Mouse (Mus musculus) embryonic facial prominence, embryonic 12.5 days (tissue): Measurements from ENCODE around the gene Atp5s. TPM values are rescaled to one million over a fixed set of nuclear protein-coding genes. Genes with fewer than 3 reads are reported as not detected.

ENCODE experiments used
- ATAC-seq: fragments of 200-750 bp; cut with Nextera tagmentation; 2 replicates; pipeline ENCODE4 v1.8.0; 2017; ENCODE audit not compliant: insufficient number of reproducible peaks, insufficient read depth, low FRiP score, low TSS enrichment
- H3K27ac ChIP-seq: fragments of 300-500 bp; sonication (generic); 2 replicates; pipeline ENCODE4 v1.5.1; 2016; ENCODE audit warnings: mild to moderate bottlenecking
- H3K27me3 ChIP-seq: fragments of 300-500 bp; sonication (generic); 2 replicates; pipeline ENCODE4 v1.6.1; 2016; ENCODE audit warnings: mild to moderate bottlenecking, moderate library complexity
- H3K36me3 ChIP-seq: fragments of 300-500 bp; sonication (generic); 2 replicates; pipeline ENCODE4 v1.6.1; 2016; ENCODE audit warnings: mild to moderate bottlenecking
- H3K4me1 ChIP-seq: fragments of 300-500 bp; sonication (generic); 2 replicates; pipeline ENCODE4 v1.6.1; 2016
- H3K4me2 ChIP-seq: fragments of 300-500 bp; sonication (generic); replicated peaks from 2 replicates; pipeline ENCODE4 v1.6.1; 2016; ENCODE audit warnings: mild to moderate bottlenecking, moderate library complexity
- H3K4me3 ChIP-seq: fragments of 300-500 bp; sonication (generic); 2 replicates; pipeline ENCODE4 v1.5.1; 2016; ENCODE audit warnings: mild to moderate bottlenecking
- H3K9ac ChIP-seq: fragments of 300-500 bp; sonication (generic); 2 replicates; pipeline ENCODE4 v1.6.1; 2016; ENCODE audit warnings: mild to moderate bottlenecking, moderate library complexity
- H3K9me3 ChIP-seq: fragments of 300-500 bp; sonication (generic); 2 replicates; pipeline ENCODE4 v1.6.1; 2016; ENCODE audit warnings: mild to moderate bottlenecking, moderate library complexity
- WGBS: fragments of 180-500 bp; shearing (Covaris S2); methylation state at CpG from one replicate; pipeline ENCODE4 v1.1.7; 2016; 5-methylcytosine and 5-hydroxymethylcytosine counted together
- polyA plus RNA-seq: library from polyadenylated mRNA; unstranded; fragments of >200 nt; fragmentation: Nextera tagmentation; extraction: Ambion mirVana; gene quantifications from 2 replicates; pipeline ENCODE4 v1.2.1, GENCODE M21; 2016

The Atp5s gene
- polyA plus RNA-seq, 1 experiment from 2014 or later = 24.3 TPM

DNA sequence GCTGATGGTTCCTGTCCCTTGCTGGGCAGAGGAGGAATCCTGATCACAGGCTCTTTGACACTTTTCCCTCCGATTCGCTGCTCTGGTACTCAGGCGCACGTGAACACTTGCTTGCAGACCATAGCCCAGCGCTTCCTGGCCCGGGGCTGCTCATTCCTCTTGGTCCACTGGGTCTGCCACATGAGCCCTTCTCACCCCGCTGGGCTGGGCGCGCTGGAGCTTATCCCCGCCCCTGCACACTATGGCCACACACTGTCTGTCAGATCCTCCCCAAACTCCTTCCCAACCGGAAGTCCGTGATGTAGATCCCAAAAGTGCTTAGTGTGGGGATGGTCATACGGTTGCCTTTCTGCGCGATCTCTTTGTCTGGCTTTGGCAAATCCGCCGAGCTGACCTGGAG is 31.3 kb upstream of the Atp5s start:
- H3K4me3 ChIP-seq = no peak overlapping the region
- H3K4me1 ChIP-seq = no peaks in the 10 kb centered on the region
- WGBS = 76% methylated on average over 17 of the region's 17 CpGs
- 0 out of 2 replicates have a peak, but pooled peaks cover 4% of the 10 kb centered on the region for H3K36me3 ChIP-seq
- H3K9ac ChIP-seq = no peak overlapping the region
- ATAC-seq = no peak
- no peaks in the 10 kb centered on the region for H3K27me3 ChIP-seq
- H3K4me2 ChIP-seq = no peak overlapping the region
- no peaks in the 10 kb centered on the region for H3K9me3 ChIP-seq
- no peak overlapping the region for H3K27ac ChIP-seq

DNA sequence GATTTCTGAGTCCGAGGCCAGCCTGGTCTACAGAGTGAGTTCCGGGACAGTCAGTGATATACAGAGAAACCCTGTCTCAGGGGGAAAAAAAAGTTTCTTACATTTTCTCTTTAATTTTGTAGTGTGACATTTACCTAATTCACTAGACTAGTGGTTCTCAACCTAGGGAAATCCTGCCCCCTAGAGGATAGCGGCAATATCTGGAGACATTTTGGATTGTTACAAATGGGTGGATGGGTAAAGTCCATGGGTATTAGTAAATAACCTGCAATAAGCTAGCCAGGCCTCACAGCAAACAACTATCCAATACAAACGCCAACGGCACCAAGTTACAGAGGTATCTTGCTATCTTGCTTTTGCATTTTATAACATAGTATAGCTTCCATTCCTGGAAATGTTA is 28.0 kb upstream of the Atp5s start:
- no peaks in the 10 kb centered on the region for H3K27me3 ChIP-seq
- ATAC-seq = no peak
- no peak overlapping the region for H3K4me2 ChIP-seq
- no peak overlapping the region for H3K27ac ChIP-seq
- no peak overlapping the region for H3K4me3 ChIP-seq
- H3K9me3 ChIP-seq = no peaks in the 10 kb centered on the region
- no peaks in the 10 kb centered on the region; the same call in 1 of the 2 replicates for H3K36me3 ChIP-seq
- no peaks in the 10 kb centered on the region for H3K4me1 ChIP-seq
- no peak overlapping the region for H3K9ac ChIP-seq
- 84% methylated on average over 5 of the region's 5 CpGs for WGBS

DNA sequence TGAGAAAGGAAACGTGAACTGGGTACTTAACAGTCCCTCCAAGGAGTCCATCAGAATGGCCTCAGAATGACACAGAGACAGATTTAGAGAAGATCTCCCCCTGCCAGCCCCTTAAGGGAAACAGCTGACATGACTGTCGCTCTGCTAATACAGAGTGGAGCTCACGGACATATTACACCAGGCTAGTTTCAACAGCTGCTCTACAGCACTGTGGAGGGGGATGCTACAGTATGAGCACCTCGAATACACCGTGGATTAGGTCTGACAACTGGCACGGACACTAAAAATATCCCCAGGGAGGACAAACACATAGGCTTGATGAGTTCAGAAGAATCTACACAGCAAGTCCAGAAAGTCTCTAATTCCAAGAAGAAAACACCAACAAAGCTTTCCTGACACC is 26.4 kb upstream of the Atp5s start:
- Histone ChIP-seq H3K27me3 (no peaks in the 10 kb centered on the region), H3K9ac (no peak overlapping the region), H3K4me3 (no peak overlapping the region), H3K9me3 (no peaks in the 10 kb centered on the region), H3K36me3 (no peaks in the 10 kb centered on the region; the same call in 1 of the 2 replicates), H3K27ac (no peak overlapping the region), H3K4me1 (no peaks in the 10 kb centered on the region), H3K4me2 (no peak overlapping the region)
- WGBS = 84% methylated on average over 6 of the region's 6 CpGs
- no peak for ATAC-seq

DNA sequence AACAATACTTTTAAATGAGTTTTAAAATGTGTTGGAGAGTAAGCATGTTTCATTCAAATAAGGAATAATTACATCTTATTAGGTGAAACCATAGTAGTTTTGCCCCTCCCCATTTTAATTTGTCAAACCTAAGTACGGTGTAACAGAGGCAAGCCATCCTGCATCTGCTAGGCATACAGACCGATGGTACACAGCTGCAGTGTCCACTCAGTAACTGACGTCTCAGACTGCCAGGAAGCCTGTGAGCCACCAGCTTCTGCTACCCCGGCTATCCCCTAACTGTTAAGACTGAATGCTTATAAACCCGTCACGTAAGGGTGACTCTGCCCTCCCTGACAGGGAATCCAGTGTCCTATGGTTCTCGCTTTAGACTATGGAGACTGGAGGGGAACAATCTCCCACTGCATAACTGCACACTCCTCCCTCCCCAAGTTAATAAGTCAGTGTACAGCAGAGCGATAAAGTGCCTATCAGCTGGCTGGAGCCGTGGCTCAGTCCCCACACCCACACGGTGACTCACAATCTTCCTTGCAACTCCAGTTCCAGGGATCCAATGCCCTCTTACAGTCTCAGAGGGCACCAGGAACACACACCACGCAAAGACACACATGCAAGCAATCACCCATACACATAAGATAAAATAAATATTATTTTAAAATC is 19.8 kb upstream of the Atp5s start:
- Histone ChIP-seq H3K4me2 (no peak overlapping the region), H3K27ac (no peak overlapping the region), H3K9me3 (no peaks in the 10 kb centered on the region), H3K27me3 (no peaks in the 10 kb centered on the region), H3K36me3 (no peaks in the 10 kb centered on the region), H3K9ac (no peak overlapping the region), H3K4me3 (no peak overlapping the region), H3K4me1 (no peaks in the 10 kb centered on the region)
- no peak for ATAC-seq
- WGBS = 88% methylated on average over 11 of the region's 11 CpGs

DNA sequence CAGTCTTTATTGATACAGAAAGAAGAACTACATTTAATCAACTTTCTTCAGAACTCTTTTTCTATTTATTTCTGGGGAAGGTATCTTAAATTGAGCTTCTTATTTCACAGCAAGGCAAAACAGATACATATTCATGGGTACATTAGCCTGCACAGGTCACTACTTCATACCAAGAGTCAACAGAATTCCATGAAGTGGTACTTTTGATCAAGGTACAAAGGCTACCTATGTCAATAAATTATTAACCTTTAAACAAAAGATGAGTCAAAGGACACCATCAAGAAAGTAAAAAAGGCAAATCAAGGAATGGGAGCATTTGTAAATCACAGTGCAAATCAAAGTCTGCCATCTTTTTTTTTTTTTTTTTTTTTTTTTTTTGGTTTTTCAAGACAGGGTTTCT is 11.1 kb upstream of the Atp5s start:
- Histone ChIP-seq H3K4me2 (no peak overlapping the region), H3K9ac (no peak overlapping the region), H3K9me3 (no peaks in the 10 kb centered on the region), H3K4me1 (no peaks in the 10 kb centered on the region), H3K4me3 (no peak overlapping the region), H3K27me3 (no peaks in the 10 kb centered on the region), H3K36me3 (peaks cover 5% of the 10 kb centered on the region), H3K27ac (no peak overlapping the region)
- no peak for ATAC-seq

DNA sequence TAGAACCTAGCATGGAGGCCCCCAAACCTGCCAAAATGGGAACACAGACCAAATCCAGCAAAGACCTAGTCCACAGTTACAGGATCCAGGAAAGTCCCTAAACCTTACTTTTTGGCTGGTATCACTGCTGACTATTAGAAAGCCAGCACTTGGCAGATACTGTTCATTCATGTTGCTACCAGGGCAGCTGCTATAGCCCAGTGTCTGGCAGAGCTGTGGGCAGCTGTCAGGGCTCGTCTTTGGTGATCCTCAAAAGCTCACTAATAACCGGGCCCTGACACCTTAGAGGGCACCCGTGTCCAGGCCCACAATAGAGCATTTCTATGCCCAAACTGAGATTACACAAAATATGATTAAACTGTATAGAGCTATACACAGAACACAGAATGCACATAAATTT is 1.9 kb upstream of the Atp5s start:
- Histone ChIP-seq H3K9ac (no peak overlapping the region), H3K27me3 (no peaks in the 10 kb centered on the region), H3K4me1 (peaks cover 15% of the 10 kb centered on the region; the same call in 1 of the 2 replicates), H3K4me3 (no peak overlapping the region), H3K36me3 (peaks cover 26% of the 10 kb centered on the region), H3K9me3 (peaks cover 11% of the 10 kb centered on the region), H3K27ac (no peak overlapping the region), H3K4me2 (no peak overlapping the region)
- 83% methylated on average over 3 of the region's 3 CpGs for WGBS
- no peak for ATAC-seq

DNA sequence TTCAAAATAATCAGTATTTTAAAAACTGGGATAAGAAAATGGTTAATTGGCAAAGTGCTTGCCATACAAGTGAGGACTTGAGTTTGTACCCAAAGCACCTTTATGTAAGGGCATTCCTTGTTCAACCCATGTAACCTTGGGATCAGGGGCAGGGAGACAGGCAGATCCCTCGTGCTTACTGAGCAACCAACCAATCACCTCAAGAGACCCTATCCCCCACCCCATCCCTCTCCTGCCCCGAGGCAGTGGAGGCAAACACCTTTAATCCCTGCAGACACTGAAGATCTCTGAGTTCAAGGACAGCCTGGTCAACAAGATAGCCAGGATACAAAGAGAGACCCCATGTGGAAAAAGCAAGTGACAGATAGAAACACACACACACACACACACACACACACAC is 1.4 kb upstream of the Atp5s start:
- Histone ChIP-seq H3K9ac (no peak overlapping the region), H3K4me3 (peak overlapping the region; percentile 60), H3K36me3 (peaks cover 21% of the 10 kb centered on the region), H3K9me3 (peaks cover 11% of the 10 kb centered on the region), H3K4me2 (peak overlapping the region; percentile 88), H3K27me3 (no peaks in the 10 kb centered on the region), H3K4me1 (peaks cover 15% of the 10 kb centered on the region; the same call in 1 of the 2 replicates), H3K27ac (no peak overlapping the region)
- no peak for ATAC-seq
- WGBS = 70% methylated on average over 2 of the region's 2 CpGs

DNA sequence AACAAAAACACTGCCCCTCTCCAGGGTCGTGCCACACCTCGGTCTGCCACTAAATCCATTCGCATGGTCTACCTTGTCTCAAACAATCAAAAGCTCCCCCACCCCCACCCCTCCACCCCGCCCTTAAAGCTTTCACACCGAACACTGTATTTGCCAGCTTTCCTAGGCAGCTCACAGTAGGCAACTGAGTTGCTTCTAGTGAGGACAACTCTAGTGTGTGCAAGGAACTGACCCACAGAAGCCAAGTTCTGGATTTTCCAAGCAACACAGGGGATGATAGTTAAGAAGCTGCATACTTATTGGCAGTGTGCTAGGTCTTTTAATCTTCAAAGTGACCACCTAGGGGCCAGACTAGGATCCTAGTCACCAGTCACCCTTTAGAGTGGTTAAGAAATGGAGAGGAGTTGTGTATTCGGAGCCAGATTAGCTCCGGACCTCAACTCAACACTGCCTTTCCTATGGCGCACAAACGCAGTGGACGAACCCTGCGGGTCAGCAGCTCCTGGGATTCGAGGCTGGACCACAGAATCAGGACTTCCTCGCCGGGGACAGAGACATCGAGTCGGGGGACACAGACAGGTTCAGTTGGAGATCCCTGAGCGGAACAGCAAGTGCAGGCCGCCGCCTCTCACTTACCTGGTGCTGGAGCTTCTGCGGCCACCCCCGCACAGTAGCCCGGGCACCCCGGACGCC is 586 bp upstream of the Atp5s start:
- 3% methylated on average over 24 of the region's 24 CpGs for WGBS
- H3K9me3 ChIP-seq = peaks cover 8% of the 10 kb centered on the region
- peak overlapping the region; percentile 60 for H3K4me3 ChIP-seq
- ATAC-seq = no peak
- peak overlapping the region; percentile 77 for H3K9ac ChIP-seq
- H3K36me3 ChIP-seq = peaks cover 15% of the 10 kb centered on the region
- H3K27ac ChIP-seq = 0 out of 2 replicates have a peak overlapping the region, but pooled peaks have one; percentile 85
- no peaks in the 10 kb centered on the region for H3K27me3 ChIP-seq
- peaks cover 15% of the 10 kb centered on the region; the same call in 1 of the 2 replicates for H3K4me1 ChIP-seq
- peak overlapping the region; percentile 88 for H3K4me2 ChIP-seq

DNA sequence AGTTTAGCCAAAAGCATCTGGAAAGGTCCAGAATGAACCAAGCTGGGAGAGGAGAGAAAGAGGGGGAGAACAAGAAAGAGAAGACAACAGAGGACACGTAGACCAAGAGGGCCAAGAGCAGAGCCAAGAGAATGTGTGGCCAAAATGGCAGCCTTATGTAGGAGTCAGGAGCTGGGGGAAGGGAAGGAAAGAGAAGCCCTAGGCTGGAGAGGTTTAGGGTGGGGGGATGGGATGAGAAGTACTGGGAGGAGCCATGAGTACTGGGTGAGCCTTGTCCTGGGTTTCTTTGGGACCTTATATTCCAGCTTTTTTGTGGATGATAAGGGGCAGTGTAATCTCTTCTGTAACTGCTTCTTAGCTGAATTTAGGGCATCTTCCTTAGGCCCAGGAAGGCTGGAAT is 4.5 kb downstream of the Atp5s start:
- Histone ChIP-seq H3K4me1 (peaks cover 6% of the 10 kb centered on the region; the same call in 1 of the 2 replicates), H3K9ac (no peak overlapping the region), H3K4me2 (no peak overlapping the region), H3K4me3 (no peak overlapping the region), H3K27me3 (no peaks in the 10 kb centered on the region), H3K36me3 (no peaks in the 10 kb centered on the region), H3K27ac (no peak overlapping the region), H3K9me3 (no peaks in the 10 kb centered on the region)
- no peak for ATAC-seq
- 81% methylated on average over 1 of the region's 1 CpGs for WGBS

DNA sequence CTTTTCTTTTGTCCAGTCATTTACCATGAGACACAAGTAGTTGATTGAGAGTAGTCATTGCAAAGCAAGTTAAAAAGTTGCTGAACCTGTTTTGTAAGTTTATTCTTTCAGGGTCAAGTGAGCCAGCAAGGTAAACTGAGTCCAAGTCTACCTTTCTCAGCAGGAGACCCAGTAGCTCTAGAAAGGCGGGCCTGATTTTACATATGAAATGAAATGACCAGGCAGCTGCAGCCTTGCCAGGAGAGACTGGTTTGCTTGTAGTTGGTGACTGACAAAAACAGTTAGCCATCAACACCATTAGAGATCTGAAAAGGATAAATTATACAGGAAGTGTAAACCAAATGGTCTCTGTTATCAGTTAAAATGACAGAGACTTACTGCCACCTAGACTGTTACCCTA is 5.6 kb downstream of the Atp5s start:
- H3K27ac ChIP-seq = no peak overlapping the region

DNA sequence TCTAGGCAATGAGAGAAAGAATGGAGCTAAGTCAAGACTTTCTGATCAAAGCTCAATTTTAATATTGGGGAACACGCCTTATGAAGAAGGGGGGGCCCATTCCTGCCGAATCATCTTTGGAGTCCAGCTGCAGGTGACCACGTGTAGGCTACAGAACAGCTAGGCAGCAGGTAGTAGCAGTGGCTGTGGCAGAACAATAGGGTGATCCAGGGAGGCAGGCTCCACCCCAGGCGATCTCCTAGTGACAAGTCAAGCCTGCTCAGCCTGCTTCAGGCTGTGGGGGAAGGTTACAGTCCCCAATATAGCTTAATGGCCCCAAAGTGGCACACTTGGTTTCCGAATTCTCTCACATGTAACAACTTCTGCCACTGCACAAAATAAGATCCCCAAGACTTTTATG is 7.5 kb downstream of the Atp5s start:
- Histone ChIP-seq H3K9me3 (no peaks in the 10 kb centered on the region), H3K36me3 (no peaks in the 10 kb centered on the region), H3K4me2 (no peak overlapping the region), H3K4me3 (no peak overlapping the region), H3K4me1 (no peaks in the 10 kb centered on the region), H3K27ac (no peak overlapping the region), H3K27me3 (no peaks in the 10 kb centered on the region), H3K9ac (no peak overlapping the region)
- no peak for ATAC-seq
- 42% methylated on average over 5 of the region's 5 CpGs for WGBS

More for the DNA sequence above, 5.6 kb downstream of the Atp5s start:
- Histone ChIP-seq H3K9ac (no peak overlapping the region), H3K4me3 (no peak overlapping the region), H3K4me2 (no peak overlapping the region), H3K9me3 (no peaks in the 10 kb centered on the region), H3K36me3 (no peaks in the 10 kb centered on the region), H3K4me1 (peaks cover 6% of the 10 kb centered on the region; the same call in 1 of the 2 replicates), H3K27me3 (no peaks in the 10 kb centered on the region)
- 86% methylated on average over 1 of the region's 1 CpGs for WGBS
- ATAC-seq = no peak

DNA sequence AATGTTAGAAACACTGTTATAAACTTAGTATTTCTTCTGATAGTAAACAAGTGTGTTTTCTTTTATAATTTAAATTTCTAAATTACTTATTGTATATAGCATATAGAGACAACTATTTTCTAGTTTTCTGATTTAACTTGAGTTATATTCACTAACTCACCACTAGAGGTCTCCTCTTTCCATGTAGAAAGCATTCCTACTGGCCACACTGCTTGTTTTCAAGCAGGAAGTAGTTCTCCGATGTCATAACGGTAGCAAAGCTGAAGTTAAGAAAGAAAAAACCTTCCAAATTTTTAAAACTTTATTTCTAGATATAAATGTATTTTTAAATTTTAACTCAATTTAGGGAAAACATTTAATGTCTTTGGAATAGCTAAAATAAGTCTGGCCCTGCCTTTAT is 8.8 kb downstream of the Atp5s start:
- no peaks in the 10 kb centered on the region for H3K9me3 ChIP-seq
- H3K4me3 ChIP-seq = no peak overlapping the region
- 7% methylated on average over 2 of the region's 2 CpGs for WGBS
- no peak overlapping the region for H3K9ac ChIP-seq
- no peak overlapping the region for H3K4me2 ChIP-seq
- H3K36me3 ChIP-seq = no peaks in the 10 kb centered on the region
- ATAC-seq = no peak
- no peaks in the 10 kb centered on the region for H3K27me3 ChIP-seq
- H3K27ac ChIP-seq = no peak overlapping the region
- no peaks in the 10 kb centered on the region for H3K4me1 ChIP-seq
